Mouse (Mus musculus) stomach, embryonic 14.5 days (tissue): Measurements from ENCODE around the gene Ash1l. TPM values are rescaled to one million over a fixed set of nuclear protein-coding genes. Genes with fewer than 3 reads are reported as not detected.

Experiments
- ATAC-seq: fragments of 200-750 bp; cut with Nextera tagmentation; 2 replicates; pipeline ENCODE4 v1.8.0; 2017; ENCODE audit warnings: low read depth, moderate TSS enrichment; ENCODE audit not compliant: insufficient number of reproducible peaks, insufficient read depth, low FRiP score
- H3K27ac ChIP-seq: fragments of 300-500 bp; sonication (generic); 2 replicates; pipeline ENCODE4 v1.5.1; 2014; ENCODE audit warnings: mild to moderate bottlenecking, low read length, moderate library complexity, mixed read lengths
- H3K27me3 ChIP-seq: fragments of 300-500 bp; sonication (generic); 2 replicates; pipeline ENCODE4 v1.6.1; 2014; ENCODE audit warnings: low read length, control low read depth, mixed read lengths; ENCODE audit not compliant: control insufficient read depth, insufficient read depth
- H3K36me3 ChIP-seq: fragments of 300-500 bp; sonication (generic); 2 replicates; pipeline ENCODE4 v1.6.1; 2014; ENCODE audit warnings: mild to moderate bottlenecking, control low read depth, low read length, moderate library complexity, mixed read lengths; ENCODE audit not compliant: control insufficient read depth, insufficient read depth
- H3K4me1 ChIP-seq: fragments of 300-500 bp; sonication (generic); 2 replicates; pipeline ENCODE4 v1.6.1; 2014; ENCODE audit warnings: low read length, control low read depth, mixed read lengths; ENCODE audit not compliant: control insufficient read depth, insufficient read depth
- H3K4me2 ChIP-seq: fragments of 300-500 bp; sonication (generic); replicated peaks from 2 replicates; pipeline ENCODE4 v1.6.1; 2014; ENCODE audit warnings: low read depth, low read length, control low read depth
- H3K4me3 ChIP-seq: fragments of 300-500 bp; sonication (generic); 2 replicates; pipeline ENCODE4 v1.5.1; 2014; ENCODE audit warnings: low read depth, low read length, control low read depth
- H3K9ac ChIP-seq: fragments of 300-500 bp; sonication (generic); replicated peaks from 2 replicates; pipeline ENCODE4 v1.6.1; 2014; ENCODE audit warnings: low read depth, mild to moderate bottlenecking, control low read depth, low read length, moderate library complexity, mixed read lengths
- H3K9me3 ChIP-seq: fragments of 300-500 bp; sonication (generic); 2 replicates; pipeline ENCODE4 v1.6.1; 2016; ENCODE audit warnings: low read depth, low read length, control low read depth; ENCODE audit not compliant: control insufficient read depth
- WGBS: fragments of 180-500 bp; shearing (Covaris S2); extraction: QIAGEN DNeasy Blood & Tissue Kit; methylation state at CpG from one replicate; pipeline ENCODE4 v1.1.7; 2014; 5-methylcytosine and 5-hydroxymethylcytosine counted together
- polyA plus RNA-seq: library from polyadenylated mRNA; unstranded; fragments of >200 nt; fragmentation: Nextera tagmentation; extraction: Ambion mirVana; gene quantifications from 2 replicates; pipeline ENCODE4 v1.2.1, GENCODE M21; 2014

Ash1l gene
- polyA plus RNA-seq, 1 experiment from 2014 or later: 31.4 TPM

- H3K4me2 ChIP-seq: no peak overlapping the region
- no peak overlapping the region for H3K9ac ChIP-seq
- H3K36me3 ChIP-seq: peaks cover 22% of the 10 kb centered on the region; the same call in 1 of the 2 replicates
- H3K27me3 ChIP-seq: no peaks in the 10 kb centered on the region
- no peak overlapping the region for H3K4me3 ChIP-seq
- H3K27ac ChIP-seq: no peak overlapping the region
- no peak for ATAC-seq
- H3K9me3 ChIP-seq: no peaks in the 10 kb centered on the region
- 68% methylated on average over 13 of the region's 13 CpGs for WGBS
- H3K4me1 ChIP-seq: no peaks in the 10 kb centered on the region
These were observed 31.4 kb upstream of the Ash1l start for GRCm38 (mm10) chr3:88918981-88919380.

DNA sequence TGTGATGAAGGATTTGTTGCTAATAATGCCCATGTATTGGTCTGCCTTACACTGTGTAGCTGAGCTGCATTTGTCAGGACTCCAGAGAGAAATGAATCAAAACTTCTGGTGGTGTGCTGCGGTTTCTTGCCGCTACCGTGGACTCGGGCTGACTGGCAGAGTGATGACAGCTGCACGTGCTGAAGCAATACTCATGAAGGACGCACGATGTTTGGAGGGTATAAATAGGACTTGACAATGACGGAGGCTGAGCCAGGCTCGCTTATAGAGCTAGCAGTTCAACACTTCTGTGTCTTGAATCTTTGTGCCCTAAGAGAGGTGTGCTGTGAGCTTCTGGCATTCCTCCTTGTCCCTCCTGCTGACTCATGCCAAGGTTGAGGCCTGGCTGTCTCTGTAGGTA is 29.0 kb upstream of the Ash1l start:
- Histone ChIP-seq H3K4me3 (no peak overlapping the region), H3K4me2 (no peak overlapping the region), H3K27ac (no peak overlapping the region), H3K36me3 (peaks cover 44% of the 10 kb centered on the region; the same call in 1 of the 2 replicates), H3K9me3 (no peaks in the 10 kb centered on the region), H3K27me3 (no peaks in the 10 kb centered on the region), H3K9ac (no peak overlapping the region), H3K4me1 (no peaks in the 10 kb centered on the region)
- no peak for ATAC-seq
- 98% methylated on average over 9 of the region's 9 CpGs for WGBS

- H3K4me2 ChIP-seq: no peak overlapping the region
- H3K4me3 ChIP-seq: no peak overlapping the region
- H3K36me3 ChIP-seq: peaks cover 69% of the 10 kb centered on the region
- 85% methylated on average over 8 of the region's 8 CpGs for WGBS
- no peaks in the 10 kb centered on the region for H3K27me3 ChIP-seq
- no peak overlapping the region for H3K9ac ChIP-seq
- no peak for ATAC-seq
- H3K27ac ChIP-seq: no peak overlapping the region
- no peaks in the 10 kb centered on the region for H3K9me3 ChIP-seq
- H3K4me1 ChIP-seq: no peaks in the 10 kb centered on the region
These were observed 26.3 kb upstream of the Ash1l start for GRCm38 (mm10) chr3:88923989-88924591.

GRCm38 (mm10) chr3:88925651-88926050 is 24.8 kb upstream of the Ash1l start:
- 93% methylated on average over 2 of the region's 2 CpGs for WGBS
- ATAC-seq: no peak
- H3K4me1 ChIP-seq: no peaks in the 10 kb centered on the region
- no peaks in the 10 kb centered on the region for H3K27me3 ChIP-seq
- H3K4me2 ChIP-seq: no peak overlapping the region
- H3K9ac ChIP-seq: no peak overlapping the region
- no peak overlapping the region for H3K27ac ChIP-seq
- H3K4me3 ChIP-seq: no peak overlapping the region
- H3K9me3 ChIP-seq: no peaks in the 10 kb centered on the region
- H3K36me3 ChIP-seq: peaks cover 78% of the 10 kb centered on the region

DNA sequence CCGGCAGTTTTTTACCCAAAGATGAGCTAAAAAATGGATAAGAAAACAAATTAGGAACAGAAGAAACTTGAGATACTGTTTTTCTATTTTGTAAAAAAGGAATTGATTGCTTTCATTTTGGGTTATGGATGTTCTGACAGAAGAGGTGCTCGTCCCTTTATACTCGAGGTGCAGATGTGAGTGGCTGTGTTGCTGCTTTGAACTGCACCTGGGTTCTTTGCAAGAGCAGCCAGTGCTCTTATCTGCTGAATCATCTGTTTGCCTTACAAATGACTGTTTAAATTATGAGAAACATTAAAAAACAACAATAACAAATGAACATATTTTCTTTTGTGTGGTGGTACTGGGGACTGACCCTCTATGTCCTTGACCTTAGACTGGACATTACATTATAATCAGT is 20.9 kb upstream of the Ash1l start:
- H3K36me3 ChIP-seq: peaks cover 67% of the 10 kb centered on the region
- H3K9ac ChIP-seq: no peak overlapping the region
- no peak for ATAC-seq
- no peaks in the 10 kb centered on the region for H3K27me3 ChIP-seq
- H3K4me2 ChIP-seq: no peak overlapping the region
- no peak overlapping the region for H3K4me3 ChIP-seq
- no peaks in the 10 kb centered on the region for H3K4me1 ChIP-seq
- no peak overlapping the region for H3K27ac ChIP-seq
- H3K9me3 ChIP-seq: no peaks in the 10 kb centered on the region
- 90% methylated on average over 3 of the region's 3 CpGs for WGBS

DNA sequence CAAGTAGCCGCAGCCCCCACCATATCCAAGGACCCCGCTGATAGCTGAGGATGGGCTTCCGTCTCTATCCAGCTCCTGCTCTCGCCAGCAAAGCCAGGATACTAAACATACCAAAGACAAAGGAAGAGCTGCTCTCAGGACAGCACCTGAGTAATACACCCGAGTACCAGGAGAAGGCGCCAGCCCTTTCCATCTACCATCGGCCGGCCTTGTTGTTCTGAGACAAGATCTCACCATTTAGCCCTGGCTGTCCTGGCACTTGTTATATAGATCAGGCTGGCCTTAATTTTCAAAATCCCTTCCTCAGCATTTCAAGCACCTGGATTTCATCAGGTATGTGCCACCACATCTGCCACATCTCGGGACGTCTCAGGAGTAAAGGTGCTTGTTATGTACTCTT is 11.4 kb upstream of the Ash1l start:
- no peak for ATAC-seq
- Histone ChIP-seq H3K9ac (no peak overlapping the region), H3K4me2 (no peak overlapping the region), H3K27ac (no peak overlapping the region), H3K4me1 (no peaks in the 10 kb centered on the region), H3K36me3 (peaks cover 59% of the 10 kb centered on the region), H3K4me3 (no peak overlapping the region), H3K9me3 (no peaks in the 10 kb centered on the region), H3K27me3 (no peaks in the 10 kb centered on the region)
- 92% methylated on average over 10 of the region's 10 CpGs for WGBS

GRCm38 (mm10) chr3:88939749-88940148 is 10.7 kb upstream of the Ash1l start:
- H3K27ac ChIP-seq: no peak overlapping the region
- peaks cover 52% of the 10 kb centered on the region for H3K36me3 ChIP-seq
- H3K9ac ChIP-seq: no peak overlapping the region
- H3K4me3 ChIP-seq: no peak overlapping the region
- H3K9me3 ChIP-seq: no peaks in the 10 kb centered on the region
- WGBS: 77% methylated on average over 3 of the region's 3 CpGs
- no peak overlapping the region for H3K4me2 ChIP-seq
- H3K4me1 ChIP-seq: no peaks in the 10 kb centered on the region
- no peaks in the 10 kb centered on the region for H3K27me3 ChIP-seq
- ATAC-seq: no peak

- Histone ChIP-seq H3K4me3 (no peak overlapping the region), H3K9ac (no peak overlapping the region), H3K4me2 (no peak overlapping the region), H3K9me3 (no peaks in the 10 kb centered on the region), H3K27ac (no peak overlapping the region), H3K36me3 (peaks cover 35% of the 10 kb centered on the region), H3K27me3 (no peaks in the 10 kb centered on the region), H3K4me1 (no peaks in the 10 kb centered on the region)
- no peak for ATAC-seq
- 94% methylated on average over 10 of the region's 10 CpGs for WGBS
These were observed 8.0 kb upstream of the Ash1l start for GRCm38 (mm10) chr3:88942316-88942880.

GRCm38 (mm10) chr3:88944109-88944508 is 6.3 kb upstream of the Ash1l start:
- Histone ChIP-seq H3K36me3 (peaks cover 22% of the 10 kb centered on the region), H3K27me3 (no peaks in the 10 kb centered on the region), H3K4me2 (no peak overlapping the region), H3K9me3 (no peaks in the 10 kb centered on the region), H3K9ac (no peak overlapping the region), H3K4me1 (peaks cover 12% of the 10 kb centered on the region; the same call in 1 of the 2 replicates), H3K27ac (no peak overlapping the region), H3K4me3 (no peak overlapping the region)
- 82% methylated on average over 4 of the region's 4 CpGs for WGBS
- no peak for ATAC-seq
